Mouse (Mus musculus) heart, embryonic 10.5 days (tissue): ENCODE results near the gene Kcnh1. TPM values are rescaled to one million over a fixed set of nuclear protein-coding genes. Genes with fewer than 3 reads are reported as not detected.

Experiments
- DNase-seq: peaks from one replicate; pipeline ENCODE4 v3.0.0-alpha.2; 2017; ENCODE audit warnings: low spot score
- H3K27ac ChIP-seq: fragments of 300-500 bp; sonication (generic); 2 replicates; pipeline ENCODE4 v1.5.1; 2016; ENCODE audit warnings: mild to moderate bottlenecking
- H3K27me3 ChIP-seq: fragments of 300-500 bp; sonication (generic); 2 replicates; pipeline ENCODE4 v1.6.1; 2016; ENCODE audit warnings: mild to moderate bottlenecking; ENCODE audit not compliant: poor library complexity, insufficient read depth, severe bottlenecking
- H3K36me3 ChIP-seq: fragments of 300-500 bp; sonication (generic); 2 replicates; pipeline ENCODE4 v1.6.1; 2016; ENCODE audit warnings: mild to moderate bottlenecking, moderate library complexity
- H3K4me1 ChIP-seq: fragments of 300-500 bp; sonication (generic); 2 replicates; pipeline ENCODE4 v1.6.1; 2016; ENCODE audit warnings: mild to moderate bottlenecking
- H3K4me3 ChIP-seq: fragments of 300-500 bp; sonication (generic); 2 replicates; pipeline ENCODE4 v1.5.1; 2016; ENCODE audit warnings: mild to moderate bottlenecking, moderate library complexity
- H3K9me3 ChIP-seq: fragments of 300-500 bp; sonication (generic); 2 replicates; pipeline ENCODE4 v1.6.1; 2016; ENCODE audit warnings: mild to moderate bottlenecking, moderate library complexity
- WGBS: fragments of 180-500 bp; shearing (Covaris S2); methylation state at CpG from one replicate; pipeline ENCODE4 v1.1.7; 2016; 5-methylcytosine and 5-hydroxymethylcytosine counted together
- polyA plus RNA-seq: library from polyadenylated mRNA; unstranded; fragments of >200 nt; fragmentation: Nextera tagmentation; extraction: Ambion mirVana; gene quantifications from 2 replicates; pipeline ENCODE4 v1.2.1, GENCODE M21; 2016

Kcnh1 gene
- 0.14 TPM in 2 replicates for polyA plus RNA-seq

- peak; percentile 84 for DNase-seq
- peaks cover 4% of the 10 kb centered on the region; the same call in 1 of the 2 replicates for H3K4me1 ChIP-seq
- 0 out of 2 replicates have a peak within 1 kb of the TSS, but pooled peaks have one; percentile 36 for H3K27ac ChIP-seq
- H3K27me3 ChIP-seq, result peaks cover 46% of the 10 kb centered on the region
- 1% methylated on average over 73 of the region's 73 CpGs for WGBS
- H3K4me3 ChIP-seq, result peak within 1 kb of the TSS; percentile 65
- H3K9me3 ChIP-seq, result no peaks in the 10 kb centered on the region
- no peaks in the 10 kb centered on the region for H3K36me3 ChIP-seq
Observed at GRCm38 (mm10) chr1:192190508-192191321, at the start of gene Kcnh1. Gene Kcnh1 (plus strand): TSS chr1:192190774.

GRCm38 (mm10) chr1:192151179-192151578 lies 39.4 kb upstream of the Kcnh1 start:
- 93% methylated on average over 4 of the region's 4 CpGs for WGBS
- no peak overlapping the region for H3K4me3 ChIP-seq
- no peaks in the 10 kb centered on the region for H3K4me1 ChIP-seq
- H3K27me3 ChIP-seq, result no peaks in the 10 kb centered on the region
- H3K36me3 ChIP-seq, result no peaks in the 10 kb centered on the region
- no peak overlapping the region for H3K27ac ChIP-seq
- no peak for DNase-seq
- no peaks in the 10 kb centered on the region for H3K9me3 ChIP-seq

- 84% methylated on average over 3 of the region's 3 CpGs for whole genome bisulfite sequencing
Observed at GRCm38 (mm10) chr1:192171477-192171876, 19.1 kb upstream of the Kcnh1 start.

GRCm38 (mm10) chr1:192179877-192180276 lies 10.7 kb upstream of the Kcnh1 start:
- Histone ChIP-seq H3K27me3 (no peaks in the 10 kb centered on the region), H3K9me3 (no peaks in the 10 kb centered on the region), H3K27ac (no peak overlapping the region), H3K4me3 (no peak overlapping the region), H3K36me3 (no peaks in the 10 kb centered on the region), H3K4me1 (peaks cover 7% of the 10 kb centered on the region; the same call in 1 of the 2 replicates)
- no peak for DNase-seq
- WGBS, result 54% methylated on average over 3 of the region's 3 CpGs

More at GRCm38 (mm10) chr1:192171477-192171876, 19.1 kb upstream of the Kcnh1 start:
- no peak for DNase-seq
- H3K9me3 ChIP-seq, result no peaks in the 10 kb centered on the region
- no peak overlapping the region for H3K4me3 ChIP-seq
- H3K27me3 ChIP-seq, result no peaks in the 10 kb centered on the region
- H3K36me3 ChIP-seq, result no peaks in the 10 kb centered on the region
- no peaks in the 10 kb centered on the region for H3K4me1 ChIP-seq
- H3K27ac ChIP-seq, result no peak overlapping the region

GRCm38 (mm10) chr1:192181696-192182257 lies 8.8 kb upstream of the Kcnh1 start:
- Histone ChIP-seq H3K9me3 (no peaks in the 10 kb centered on the region), H3K36me3 (no peaks in the 10 kb centered on the region), H3K27me3 (no peaks in the 10 kb centered on the region), H3K27ac (peak overlapping the region; percentile 52), H3K4me1 (peaks cover 7% of the 10 kb centered on the region; the same call in 1 of the 2 replicates), H3K4me3 (no peak overlapping the region)
- no peak for DNase-seq
- WGBS, result 75% methylated on average over 4 of the region's 4 CpGs

- DNase-seq, result no peak
Observed at GRCm38 (mm10) chr1:192189056-192189455, 1.5 kb upstream of the Kcnh1 start.

GRCm38 (mm10) chr1:192189771-192190170 lies 803 bp upstream of the Kcnh1 start:
- WGBS, result 80% methylated on average over 11 of the region's 11 CpGs
- Histone ChIP-seq H3K27me3 (peaks cover 46% of the 10 kb centered on the region), H3K27ac (no peak overlapping the region), H3K4me3 (no peak overlapping the region), H3K4me1 (peaks cover 4% of the 10 kb centered on the region; the same call in 1 of the 2 replicates), H3K9me3 (no peaks in the 10 kb centered on the region), H3K36me3 (no peaks in the 10 kb centered on the region)
- DNase-seq, result no peak

More at GRCm38 (mm10) chr1:192189056-192189455, 1.5 kb upstream of the Kcnh1 start:
- Histone ChIP-seq H3K36me3 (no peaks in the 10 kb centered on the region), H3K27me3 (peaks cover 46% of the 10 kb centered on the region), H3K4me3 (no peak overlapping the region), H3K9me3 (no peaks in the 10 kb centered on the region), H3K27ac (no peak overlapping the region), H3K4me1 (peaks cover 4% of the 10 kb centered on the region; the same call in 1 of the 2 replicates)
- 10% methylated on average over 4 of the region's 4 CpGs for WGBS

GRCm38 (mm10) chr1:192191322-192191639 lies 707 bp downstream of the Kcnh1 start:
- Histone ChIP-seq H3K27ac (no peak overlapping the region), H3K36me3 (no peaks in the 10 kb centered on the region), H3K4me1 (peaks cover 4% of the 10 kb centered on the region; the same call in 1 of the 2 replicates), H3K4me3 (peak overlapping the region; percentile 65), H3K27me3 (peaks cover 46% of the 10 kb centered on the region), H3K9me3 (no peaks in the 10 kb centered on the region)
- no peak for DNase-seq
- 3% methylated on average over 13 of the region's 13 CpGs for WGBS

GRCm38 (mm10) chr1:192191859-192192258 lies 1.3 kb downstream of the Kcnh1 start:
- peaks cover 4% of the 10 kb centered on the region; the same call in 1 of the 2 replicates for H3K4me1 ChIP-seq
- no peaks in the 10 kb centered on the region for H3K9me3 ChIP-seq
- H3K27ac ChIP-seq, result no peak overlapping the region
- no peak for DNase-seq
- H3K27me3 ChIP-seq, result peaks cover 46% of the 10 kb centered on the region
- WGBS, result 64% methylated on average over 8 of the region's 8 CpGs
- H3K36me3 ChIP-seq, result no peaks in the 10 kb centered on the region
- H3K4me3 ChIP-seq, result no peak overlapping the region

- peaks cover 46% of the 10 kb centered on the region for H3K27me3 ChIP-seq
- 59% methylated on average over 9 of the region's 9 CpGs for WGBS
Observed at GRCm38 (mm10) chr1:192192710-192193109, 2.1 kb downstream of the Kcnh1 start.

GRCm38 (mm10) chr1:192193656-192194055 lies 3.1 kb downstream of the Kcnh1 start:
- 75% methylated on average over 14 of the region's 14 CpGs for WGBS
- no peaks in the 10 kb centered on the region for H3K9me3 ChIP-seq
- H3K4me3 ChIP-seq, result no peak overlapping the region
- peaks cover 45% of the 10 kb centered on the region for H3K27me3 ChIP-seq
- no peaks in the 10 kb centered on the region for H3K36me3 ChIP-seq
- peaks cover 4% of the 10 kb centered on the region; the same call in 1 of the 2 replicates for H3K4me1 ChIP-seq
- H3K27ac ChIP-seq, result no peak overlapping the region
- no peak for DNase-seq

More at GRCm38 (mm10) chr1:192192710-192193109, 2.1 kb downstream of the Kcnh1 start:
- no peaks in the 10 kb centered on the region for H3K9me3 ChIP-seq
- H3K36me3 ChIP-seq, result no peaks in the 10 kb centered on the region
- no peak overlapping the region for H3K27ac ChIP-seq
- DNase-seq, result no peak
- peaks cover 4% of the 10 kb centered on the region; the same call in 1 of the 2 replicates for H3K4me1 ChIP-seq
- no peak overlapping the region for H3K4me3 ChIP-seq

- 66% methylated on average over 10 of the region's 10 CpGs for WGBS
- Histone ChIP-seq H3K4me1 (no peaks in the 10 kb centered on the region), H3K36me3 (no peaks in the 10 kb centered on the region), H3K27ac (no peak overlapping the region), H3K4me3 (no peak overlapping the region), H3K9me3 (no peaks in the 10 kb centered on the region), H3K27me3 (peaks cover 10% of the 10 kb centered on the region)
- no peak for DNase-seq
Observed at GRCm38 (mm10) chr1:192197495-192197894, 6.9 kb downstream of the Kcnh1 start.

- 23% methylated on average over 1 of the region's 1 CpGs for WGBS
Observed at GRCm38 (mm10) chr1:192202936-192203335, 12.4 kb downstream of the Kcnh1 start.

More at GRCm38 (mm10) chr1:192202936-192203335, 12.4 kb downstream of the Kcnh1 start:
- no peaks in the 10 kb centered on the region for H3K27me3 ChIP-seq
- H3K27ac ChIP-seq, result no peak overlapping the region
- no peaks in the 10 kb centered on the region for H3K4me1 ChIP-seq
- no peak for DNase-seq
- no peaks in the 10 kb centered on the region for H3K36me3 ChIP-seq
- H3K4me3 ChIP-seq, result no peak overlapping the region
- H3K9me3 ChIP-seq, result no peaks in the 10 kb centered on the region
